Mouse (Mus musculus) hindbrain, embryonic 12.5 days (tissue): ENCODE results near the gene Aph1c. TPM values are rescaled to one million over a fixed set of nuclear protein-coding genes. Genes with fewer than 3 reads are reported as not detected.

Source experiments
- ATAC-seq: fragments of 200-750 bp; cut with Nextera tagmentation; 2 replicates; pipeline ENCODE4 v1.8.0; 2017; ENCODE audit warnings: moderate TSS enrichment; ENCODE audit not compliant: low FRiP score
- H3K27ac ChIP-seq: fragments of 300-500 bp; sonication (generic); 2 replicates; pipeline ENCODE4 v1.5.1; 2016; ENCODE audit warnings: mild to moderate bottlenecking
- H3K27me3 ChIP-seq: fragments of 300-500 bp; sonication (generic); 2 replicates; pipeline ENCODE4 v1.6.1; 2016; ENCODE audit warnings: mild to moderate bottlenecking
- H3K36me3 ChIP-seq: fragments of 300-500 bp; sonication (generic); 2 replicates; pipeline ENCODE4 v1.6.1; 2016; ENCODE audit warnings: mild to moderate bottlenecking
- H3K4me1 ChIP-seq: fragments of 300-500 bp; sonication (generic); 2 replicates; pipeline ENCODE4 v1.6.1; 2016
- H3K4me2 ChIP-seq: fragments of 300-500 bp; sonication (generic); replicated peaks from 2 replicates; pipeline ENCODE4 v1.6.1; 2016; ENCODE audit warnings: mild to moderate bottlenecking
- H3K4me3 ChIP-seq: fragments of 300-500 bp; sonication (generic); 2 replicates; pipeline ENCODE4 v1.5.1; 2016; ENCODE audit warnings: mild to moderate bottlenecking
- H3K9ac ChIP-seq: fragments of 300-500 bp; sonication (generic); 2 replicates; pipeline ENCODE4 v1.6.1; 2016; ENCODE audit warnings: mild to moderate bottlenecking, moderate library complexity
- H3K9me3 ChIP-seq: fragments of 300-500 bp; sonication (generic); replicated peaks from 2 replicates; pipeline ENCODE4 v1.6.1; 2016; ENCODE audit warnings: mild to moderate bottlenecking
- WGBS: fragments of 180-500 bp; shearing (Covaris S2); methylation state at CpG from one replicate; pipeline ENCODE4 v1.1.7; 2016; 5-methylcytosine and 5-hydroxymethylcytosine counted together
- polyA plus RNA-seq: library from polyadenylated mRNA; unstranded; fragments of >200 nt; fragmentation: Nextera tagmentation; extraction: Ambion mirVana; gene quantifications from 2 replicates; pipeline ENCODE4 v1.2.1, GENCODE M21; 2016

Gene Aph1c
- polyA plus RNA-seq, 1 experiment from 2014 or later, result 4.9 TPM

DNA sequence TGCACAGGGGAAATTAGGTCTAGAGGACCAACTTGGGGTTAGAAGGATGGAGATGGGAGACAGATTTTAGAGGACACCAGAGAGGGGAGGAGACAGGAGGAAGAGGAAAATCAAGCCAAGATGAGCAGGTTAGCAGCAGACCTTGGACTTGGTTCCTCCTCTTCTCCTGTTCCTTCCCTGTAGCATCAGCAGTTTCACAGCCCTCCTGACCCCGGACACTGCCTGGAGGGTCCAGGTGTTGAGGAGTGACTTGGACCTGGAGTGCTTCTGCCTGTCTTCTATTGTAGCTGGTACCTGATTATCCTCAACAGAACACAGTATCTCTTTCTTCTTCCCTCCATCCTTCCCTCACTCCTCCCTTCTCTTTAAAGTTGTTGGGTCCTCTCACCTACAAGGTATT lies 65.8 kb downstream of the Aph1c start:
- Histone ChIP-seq H3K27me3 (no peaks in the 10 kb centered on the region), H3K4me3 (no peak overlapping the region), H3K36me3 (no peaks in the 10 kb centered on the region), H3K27ac (no peak overlapping the region), H3K4me1 (no peaks in the 10 kb centered on the region), H3K4me2 (no peak overlapping the region), H3K9me3 (no peaks in the 10 kb centered on the region), H3K9ac (no peak overlapping the region)
- 93% methylated on average over 1 of the region's 1 CpGs for WGBS
- no peak for ATAC-seq

Other genes starting within 250 kb of the Aph1c start
- gene Usp3, start 241.6 kb downstream of the Aph1c start, polyA plus RNA-seq, result 88.1 and 103 TPM in 2 replicates
- 2.7 and 3.9 TPM in 2 replicates for gene Car12, start 121.0 kb downstream of the Aph1c start, polyA plus RNA-seq
- 19.6 and 20.5 TPM in 2 replicates for gene Aph1b, start 39.2 kb downstream of the Aph1c start, polyA plus RNA-seq
- 0.29 and 0.49 TPM in 2 replicates for gene Gm10647, start 37.7 kb downstream of the Aph1c start, polyA plus RNA-seq
- gene Rab8b, start 85.0 kb upstream of the Aph1c start, polyA plus RNA-seq, result 33.9 and 39.6 TPM in 2 replicates
- gene Rps27l, start 111.4 kb upstream of the Aph1c start, polyA plus RNA-seq, result 448 and 466 TPM in 2 replicates
- gene Lactb, start 140.8 kb upstream of the Aph1c start, polyA plus RNA-seq, result 10.3 and 11.8 TPM in 2 replicates
- 396 and 527 TPM in 2 replicates for gene Tpm1, start 214.7 kb upstream of the Aph1c start, polyA plus RNA-seq